Mouse (Mus musculus) embryonic facial prominence, embryonic 13.5 days (tissue): ENCODE measurements around the gene Fam19a2. TPM values are rescaled to one million over a fixed set of nuclear protein-coding genes. Genes with fewer than 3 reads are reported as not detected.

Experiments
- ATAC-seq: fragments of 200-750 bp; cut with Nextera tagmentation; 2 replicates; pipeline ENCODE4 v1.8.0; 2017; ENCODE audit warnings: low read depth; ENCODE audit not compliant: insufficient number of reproducible peaks, insufficient read depth, low FRiP score, low TSS enrichment
- H3K27ac ChIP-seq: fragments of 300-500 bp; sonication (generic); 2 replicates; pipeline ENCODE4 v1.5.1; 2015; ENCODE audit warnings: moderate library complexity, mild to moderate bottlenecking, inconsistent platforms
- H3K27me3 ChIP-seq: fragments of 300-500 bp; sonication (generic); 2 replicates; pipeline ENCODE4 v1.6.1; 2015; ENCODE audit warnings: mild to moderate bottlenecking, inconsistent platforms
- H3K36me3 ChIP-seq: fragments of 300-500 bp; sonication (generic); 2 replicates; pipeline ENCODE4 v1.6.1; 2015; ENCODE audit warnings: mild to moderate bottlenecking, inconsistent platforms
- H3K4me1 ChIP-seq: fragments of 300-500 bp; sonication (generic); 2 replicates; pipeline ENCODE4 v1.6.1; 2015; ENCODE audit warnings: inconsistent platforms
- H3K4me2 ChIP-seq: fragments of 300-500 bp; sonication (generic); 2 replicates; pipeline ENCODE4 v1.6.1; 2015; ENCODE audit warnings: moderate library complexity, mild to moderate bottlenecking, inconsistent platforms
- H3K4me3 ChIP-seq: fragments of 300-500 bp; sonication (generic); 2 replicates; pipeline ENCODE4 v1.5.1; 2015; ENCODE audit warnings: mild to moderate bottlenecking, inconsistent platforms
- H3K9ac ChIP-seq: fragments of 300-500 bp; sonication (generic); 2 replicates; pipeline ENCODE4 v1.6.1; 2015; ENCODE audit warnings: mild to moderate bottlenecking, inconsistent platforms
- H3K9me3 ChIP-seq: fragments of 300-500 bp; sonication (generic); 2 replicates; pipeline ENCODE4 v1.6.1; 2016; ENCODE audit warnings: inconsistent platforms
- WGBS: fragments of 180-500 bp; shearing (Covaris S2); methylation state at CpG from one replicate; pipeline ENCODE4 v1.1.7; 2015; ENCODE audit warnings: mixed read lengths; 5-methylcytosine and 5-hydroxymethylcytosine counted together
- polyA plus RNA-seq: library from polyadenylated mRNA; unstranded; fragments of >200 nt; fragmentation: Nextera tagmentation; extraction: Ambion mirVana; gene quantifications from 2 replicates; pipeline ENCODE4 v1.2.1, GENCODE M21; 2015

The Fam19a2 gene
- polyA plus RNA-seq, 1 experiment from 2014 or later = 4.2 TPM

DNA sequence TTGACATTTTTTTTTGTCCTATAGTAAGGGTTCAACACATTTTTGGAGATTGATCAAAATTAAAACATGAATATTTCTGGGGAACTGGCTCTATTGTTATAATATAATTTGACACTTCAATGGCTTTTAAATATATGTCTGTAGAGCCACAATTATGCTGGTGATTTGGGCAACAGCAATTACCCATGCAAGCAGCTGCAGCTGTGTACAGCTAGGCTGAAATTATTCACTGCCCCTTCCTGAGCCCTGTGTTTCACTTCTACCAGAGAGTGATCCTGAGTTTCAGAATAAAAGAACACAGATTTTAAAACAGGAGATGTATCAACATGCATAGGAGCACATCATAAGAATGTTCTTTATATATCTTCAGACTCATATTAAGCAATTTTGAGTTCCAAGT lies 43.5 kb downstream of the Fam19a2 start:
- Histone ChIP-seq H3K4me2 (no peak overlapping the region), H3K27ac (no peak overlapping the region), H3K27me3 (no peaks in the 10 kb centered on the region), H3K4me3 (no peak overlapping the region), H3K9me3 (no peaks in the 10 kb centered on the region), H3K4me1 (no peaks in the 10 kb centered on the region), H3K36me3 (no peaks in the 10 kb centered on the region), H3K9ac (no peak overlapping the region)
- no peak for ATAC-seq

DNA sequence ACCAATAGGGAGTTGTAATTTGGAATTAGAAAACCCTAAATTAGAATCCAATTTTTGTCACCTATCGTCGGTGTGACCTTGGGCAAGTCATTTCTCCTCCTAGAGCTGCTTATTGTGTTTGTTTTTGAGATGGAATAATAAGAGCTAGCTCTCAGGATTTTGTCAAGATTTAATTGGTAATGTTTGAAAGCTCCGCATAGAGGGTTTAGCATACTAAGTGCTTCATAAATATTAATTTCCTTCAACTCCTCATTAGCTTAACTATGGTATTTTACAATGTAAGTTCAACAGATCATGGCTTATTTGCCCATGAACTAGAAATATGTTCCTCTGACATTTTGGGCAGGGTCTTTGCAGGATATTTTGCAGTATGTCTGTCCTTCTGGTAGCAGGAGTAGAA lies 62.5 kb downstream of the Fam19a2 start:
- Histone ChIP-seq H3K4me3 (no peak overlapping the region), H3K27me3 (no peaks in the 10 kb centered on the region), H3K27ac (no peak overlapping the region), H3K9me3 (no peaks in the 10 kb centered on the region), H3K9ac (no peak overlapping the region), H3K4me1 (no peaks in the 10 kb centered on the region), H3K4me2 (no peak overlapping the region), H3K36me3 (no peaks in the 10 kb centered on the region)
- WGBS = 91% methylated on average over 3 of the region's 3 CpGs
- ATAC-seq = no peak

DNA sequence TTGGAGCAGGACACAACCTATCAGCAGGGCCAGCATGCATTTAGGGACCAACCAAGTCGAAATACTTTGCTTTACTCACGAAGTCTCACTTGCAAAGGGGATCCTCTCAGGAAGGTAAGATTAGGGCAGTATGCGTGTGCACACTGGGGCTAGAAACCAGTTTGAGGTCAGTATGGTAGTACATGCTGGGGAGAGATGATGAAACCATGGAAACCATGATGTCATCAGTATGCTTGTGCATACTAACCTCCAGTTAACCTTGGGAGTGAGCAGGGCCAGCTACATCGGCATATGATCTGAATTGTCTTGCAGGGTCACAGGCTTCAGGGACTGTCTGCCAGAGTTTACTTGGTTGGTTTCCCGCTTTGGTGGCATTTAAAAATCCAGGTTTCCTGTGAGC lies 77.5 kb downstream of the Fam19a2 start:
- no peak overlapping the region for H3K4me3 ChIP-seq
- no peak overlapping the region for H3K9ac ChIP-seq
- no peaks in the 10 kb centered on the region for H3K4me1 ChIP-seq
- no peaks in the 10 kb centered on the region for H3K9me3 ChIP-seq
- no peaks in the 10 kb centered on the region for H3K36me3 ChIP-seq
- 66% methylated on average over 5 of the region's 5 CpGs for WGBS
- no peak overlapping the region for H3K4me2 ChIP-seq
- no peak for ATAC-seq
- no peak overlapping the region for H3K27ac ChIP-seq
- no peaks in the 10 kb centered on the region for H3K27me3 ChIP-seq

DNA sequence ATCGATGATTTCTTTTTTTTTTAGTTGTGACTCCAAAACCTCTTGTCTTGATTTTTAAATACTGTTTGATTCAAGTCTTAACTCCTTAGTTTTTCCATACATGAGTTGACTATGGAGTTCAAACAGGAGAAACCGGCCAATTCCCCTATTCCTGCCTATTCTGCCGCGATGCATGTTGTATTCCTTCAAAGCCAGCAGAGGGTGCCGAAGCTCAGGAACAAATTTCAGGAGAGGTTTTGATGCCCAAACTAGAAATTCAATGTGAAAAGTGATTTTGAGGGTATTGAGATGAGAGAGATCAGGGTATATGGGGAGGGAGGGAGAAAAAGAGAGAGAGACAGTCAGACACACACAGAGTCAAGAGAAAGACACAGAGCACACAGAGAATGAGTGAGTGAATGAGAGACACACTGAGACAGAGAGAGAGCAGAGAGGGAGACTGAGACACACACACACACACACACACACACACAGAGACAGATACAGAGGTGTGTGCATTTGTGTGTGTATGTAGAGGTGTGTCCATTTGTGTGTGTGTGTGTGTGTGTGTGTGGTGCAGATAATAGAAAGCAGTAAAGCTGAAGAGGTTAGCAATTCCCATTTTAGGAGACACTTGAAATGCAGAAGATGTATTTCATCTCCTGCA lies 78.9 kb downstream of the Fam19a2 start:
- WGBS = 18% methylated on average over 5 of the region's 5 CpGs
- Histone ChIP-seq H3K27me3 (no peaks in the 10 kb centered on the region), H3K4me1 (no peaks in the 10 kb centered on the region), H3K4me3 (no peak overlapping the region), H3K9ac (no peak overlapping the region), H3K4me2 (no peak overlapping the region), H3K9me3 (no peaks in the 10 kb centered on the region), H3K36me3 (no peaks in the 10 kb centered on the region), H3K27ac (no peak overlapping the region)
- no peak for ATAC-seq

DNA sequence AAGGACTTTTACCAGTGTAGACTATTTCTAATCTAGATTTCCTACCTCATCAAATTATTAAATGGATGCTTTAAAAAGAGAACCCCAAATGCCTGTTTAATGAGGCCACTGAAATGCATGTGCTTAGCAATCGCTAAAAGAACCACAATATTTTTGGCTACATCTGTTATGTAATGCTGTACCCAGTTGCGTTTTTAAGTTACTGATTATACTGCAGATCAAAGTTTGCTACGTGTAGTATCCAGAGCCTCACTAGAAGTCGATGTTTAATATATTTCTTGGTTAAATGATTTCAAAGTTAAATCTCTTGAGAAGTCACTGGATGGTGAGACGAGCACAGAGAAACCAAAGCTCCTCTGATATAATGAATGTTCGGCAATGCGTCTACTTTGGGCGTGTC lies 82.5 kb downstream of the Fam19a2 start:
- Histone ChIP-seq H3K4me2 (no peak overlapping the region), H3K4me1 (no peaks in the 10 kb centered on the region), H3K9ac (no peak overlapping the region), H3K36me3 (no peaks in the 10 kb centered on the region), H3K27ac (no peak overlapping the region), H3K4me3 (no peak overlapping the region), H3K27me3 (no peaks in the 10 kb centered on the region), H3K9me3 (no peaks in the 10 kb centered on the region)
- 92% methylated on average over 8 of the region's 8 CpGs for whole genome bisulfite sequencing
- ATAC-seq = no peak

DNA sequence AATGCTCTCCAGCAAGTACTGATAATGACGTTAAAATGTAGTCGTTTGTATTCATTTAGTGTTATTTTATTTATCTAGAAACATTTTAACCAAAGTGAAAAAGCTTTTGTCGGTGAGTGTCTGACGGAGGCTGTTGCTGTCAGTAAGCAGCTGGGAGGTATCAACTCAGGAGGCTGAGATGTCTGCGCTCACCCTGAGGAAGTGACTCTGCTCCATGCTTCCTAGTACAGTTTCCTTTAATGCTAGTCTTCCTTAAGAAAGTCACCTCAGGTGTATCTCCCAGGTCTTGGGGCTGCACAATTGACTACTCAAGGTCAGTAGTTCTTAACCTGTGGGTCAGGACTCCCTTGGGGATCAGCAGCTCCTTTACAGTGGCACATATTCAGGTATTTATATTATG lies 89.9 kb downstream of the Fam19a2 start:
- H3K27me3 ChIP-seq = no peaks in the 10 kb centered on the region
- H3K36me3 ChIP-seq = no peaks in the 10 kb centered on the region
- H3K4me1 ChIP-seq = no peaks in the 10 kb centered on the region
- no peak overlapping the region for H3K4me3 ChIP-seq
- WGBS = 85% methylated on average over 5 of the region's 5 CpGs
- no peak overlapping the region for H3K9ac ChIP-seq
- no peak overlapping the region for H3K4me2 ChIP-seq
- H3K9me3 ChIP-seq = no peaks in the 10 kb centered on the region
- no peak overlapping the region for H3K27ac ChIP-seq
- no peak for ATAC-seq

DNA sequence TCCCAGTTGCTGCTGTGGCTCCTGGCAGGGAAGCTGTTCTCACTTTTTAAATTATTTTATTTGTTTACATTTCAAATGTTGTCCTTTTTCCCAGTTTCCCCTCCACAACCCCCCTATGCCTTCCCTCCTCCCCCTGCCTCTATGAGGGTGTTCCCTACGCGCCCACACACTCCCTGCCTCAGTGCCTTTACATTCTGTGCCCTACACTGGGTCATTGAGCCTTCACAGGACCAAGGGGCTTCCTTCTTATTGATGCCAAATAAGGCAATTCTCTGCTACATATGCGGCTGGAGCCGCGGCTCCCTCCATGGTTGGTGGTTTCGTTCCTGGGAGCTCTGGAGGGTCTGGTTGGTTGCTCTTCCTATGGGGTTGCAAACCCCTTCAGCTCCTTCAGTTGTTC lies 93.2 kb downstream of the Fam19a2 start:
- ATAC-seq = no peak
- Histone ChIP-seq H3K27me3 (no peaks in the 10 kb centered on the region), H3K4me3 (no peak overlapping the region), H3K9me3 (no peaks in the 10 kb centered on the region), H3K36me3 (no peaks in the 10 kb centered on the region), H3K27ac (no peak overlapping the region), H3K4me1 (no peaks in the 10 kb centered on the region), H3K4me2 (no peak overlapping the region), H3K9ac (no peak overlapping the region)
- WGBS = 87% methylated on average over 6 of the region's 6 CpGs

DNA sequence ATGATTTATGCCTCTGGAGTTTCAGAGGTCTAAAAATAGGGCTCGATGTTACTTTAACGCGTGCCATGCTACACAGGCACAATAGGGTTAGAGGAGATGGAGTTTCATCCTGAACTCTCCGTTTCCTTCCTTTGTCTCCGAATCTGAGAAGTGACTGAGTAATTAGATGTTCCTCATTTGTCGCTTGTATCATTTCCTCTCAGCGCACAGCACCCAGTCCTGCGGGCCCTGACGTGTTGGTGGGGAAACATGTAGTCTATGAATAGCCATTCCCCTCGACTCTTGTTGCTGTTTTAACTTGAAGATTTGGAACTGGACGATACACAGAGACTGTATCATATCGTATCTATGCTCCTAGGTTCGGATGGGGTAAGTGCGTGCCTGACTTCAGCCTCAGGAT lies 96.7 kb downstream of the Fam19a2 start:
- Histone ChIP-seq H3K27me3 (no peaks in the 10 kb centered on the region), H3K4me3 (no peak overlapping the region), H3K27ac (no peak overlapping the region), H3K36me3 (no peaks in the 10 kb centered on the region), H3K9ac (no peak overlapping the region), H3K4me2 (no peak overlapping the region), H3K4me1 (no peaks in the 10 kb centered on the region), H3K9me3 (no peaks in the 10 kb centered on the region)
- 70% methylated on average over 14 of the region's 14 CpGs for WGBS
- no peak for ATAC-seq

DNA sequence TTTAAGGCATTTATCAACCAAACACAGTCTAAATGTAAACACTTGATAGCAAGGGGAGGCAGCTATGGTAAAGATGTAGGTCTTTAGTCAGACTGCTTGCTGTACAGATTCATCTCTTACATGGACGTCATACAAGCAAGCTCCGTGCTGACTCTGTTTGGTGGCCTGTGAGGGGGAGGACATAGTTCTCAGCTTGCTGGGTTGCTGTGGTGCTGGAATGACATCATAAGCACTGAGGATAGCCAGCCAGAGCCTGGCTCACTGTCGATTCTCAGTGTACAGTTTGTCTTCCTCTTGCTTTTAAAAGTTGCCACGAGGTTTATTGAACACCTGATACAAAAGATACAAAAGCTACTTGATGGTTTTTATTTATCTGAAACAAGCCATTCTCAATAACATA lies 100.8 kb downstream of the Fam19a2 start:
- no peak overlapping the region for H3K4me3 ChIP-seq
- no peak overlapping the region for H3K4me2 ChIP-seq
- no peaks in the 10 kb centered on the region for H3K4me1 ChIP-seq
- H3K9ac ChIP-seq = no peak overlapping the region
- no peak for ATAC-seq
- no peaks in the 10 kb centered on the region for H3K36me3 ChIP-seq
- H3K27me3 ChIP-seq = no peaks in the 10 kb centered on the region
- no peak overlapping the region for H3K27ac ChIP-seq
- H3K9me3 ChIP-seq = no peaks in the 10 kb centered on the region
- 86% methylated on average over 4 of the region's 4 CpGs for WGBS

DNA sequence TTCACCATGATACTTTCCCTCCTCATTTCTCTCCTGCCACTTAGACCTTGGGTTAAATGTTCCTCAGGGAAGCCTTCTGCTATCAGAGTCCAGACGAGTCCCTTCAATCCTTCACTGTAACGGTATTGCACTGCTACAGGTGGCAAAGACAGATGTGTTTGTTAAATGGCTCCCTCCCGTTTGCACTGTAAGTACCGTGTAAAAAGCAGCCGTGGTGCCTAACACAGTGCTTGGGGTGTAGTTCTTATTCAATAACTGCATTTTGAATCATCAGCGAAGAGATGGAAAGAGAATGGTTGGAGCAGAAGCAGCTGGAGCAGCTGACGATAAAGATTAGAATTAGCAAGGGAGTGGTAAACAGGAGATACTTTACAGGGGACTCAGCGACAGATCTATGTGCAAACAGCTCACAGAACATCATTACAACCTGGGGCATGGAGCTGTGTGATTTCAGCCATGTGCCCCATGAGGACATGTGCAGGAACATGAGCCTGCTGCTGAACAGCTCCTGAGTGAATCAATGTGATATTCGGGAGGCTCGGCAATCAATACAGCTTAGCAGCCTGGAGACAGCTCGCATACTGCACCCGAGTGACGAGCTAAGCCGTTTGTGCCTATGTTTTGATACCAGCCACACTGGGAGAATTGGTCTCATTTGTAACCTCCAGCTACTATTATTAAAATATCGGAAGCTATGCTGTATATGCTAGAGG lies 103.5 kb downstream of the Fam19a2 start:
- H3K9me3 ChIP-seq = no peaks in the 10 kb centered on the region
- H3K4me1 ChIP-seq = no peaks in the 10 kb centered on the region
- H3K4me3 ChIP-seq = no peak overlapping the region
- H3K27me3 ChIP-seq = no peaks in the 10 kb centered on the region
- no peaks in the 10 kb centered on the region for H3K36me3 ChIP-seq
- WGBS = 83% methylated on average over 15 of the region's 15 CpGs
- H3K27ac ChIP-seq = no peak overlapping the region
- H3K4me2 ChIP-seq = no peak overlapping the region
- no peak overlapping the region for H3K9ac ChIP-seq
- no peak for ATAC-seq

DNA sequence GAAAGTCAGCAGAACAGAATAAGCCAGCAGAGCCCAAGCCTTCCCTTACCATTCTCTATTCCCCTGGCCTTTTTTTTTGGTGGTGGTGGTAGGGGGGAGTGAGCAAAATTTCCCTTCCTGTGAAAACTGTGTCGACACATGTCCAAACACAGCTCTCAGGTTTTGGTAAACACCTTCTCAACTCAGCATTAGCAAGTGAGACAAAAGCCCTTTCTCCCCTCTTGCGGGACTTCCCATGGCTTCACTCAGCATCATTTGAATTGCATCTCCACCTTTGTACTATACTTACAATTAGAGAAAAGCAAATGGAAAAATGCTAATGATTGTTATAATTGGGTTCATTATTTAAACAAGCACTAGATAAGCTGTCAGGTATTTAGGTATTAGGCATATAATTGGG lies 119.5 kb downstream of the Fam19a2 start:
- Histone ChIP-seq H3K4me2 (no peak overlapping the region), H3K4me1 (no peaks in the 10 kb centered on the region), H3K27ac (no peak overlapping the region), H3K9me3 (no peaks in the 10 kb centered on the region; the same call in 1 of the 2 replicates), H3K4me3 (no peak overlapping the region), H3K27me3 (no peaks in the 10 kb centered on the region), H3K36me3 (no peaks in the 10 kb centered on the region), H3K9ac (no peak overlapping the region)
- 64% methylated on average over 2 of the region's 2 CpGs for WGBS
- ATAC-seq = no peak

DNA sequence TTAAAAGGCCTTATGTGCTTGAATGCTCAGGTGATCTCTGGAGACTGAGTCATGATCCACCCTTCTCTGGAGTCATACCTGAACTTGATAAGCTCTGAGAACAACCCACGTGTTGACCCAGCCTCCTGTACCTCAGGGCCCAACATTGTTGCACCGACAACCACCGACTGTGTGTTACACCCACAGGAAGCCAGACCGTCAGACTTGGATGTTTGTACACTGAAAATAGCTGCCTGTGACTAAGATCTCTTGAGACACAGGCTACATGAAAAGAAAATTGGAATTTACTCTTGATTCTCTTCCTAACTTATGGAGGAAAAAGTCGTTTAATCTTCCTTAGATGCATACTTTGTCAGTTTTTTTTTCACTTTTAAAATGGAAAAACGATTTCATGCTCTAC lies 121.8 kb downstream of the Fam19a2 start:
- Histone ChIP-seq H3K4me3 (no peak overlapping the region), H3K9ac (no peak overlapping the region), H3K9me3 (no peaks in the 10 kb centered on the region; the same call in 1 of the 2 replicates), H3K4me1 (no peaks in the 10 kb centered on the region), H3K4me2 (no peak overlapping the region), H3K36me3 (no peaks in the 10 kb centered on the region), H3K27ac (no peak overlapping the region), H3K27me3 (no peaks in the 10 kb centered on the region)
- 70% methylated on average over 6 of the region's 6 CpGs for WGBS
- ATAC-seq = no peak
